Mouse (Mus musculus) brown adipose tissue, adult 24 weeks (tissue): Measurements from ENCODE around the gene Pip4k2b. TPM values are rescaled to one million over a fixed set of nuclear protein-coding genes. Genes with fewer than 3 reads are reported as not detected.
"Not testable (repeated sequence)": the region's sequence is repeated elsewhere in the genome, so short reads cannot be mapped to it uniquely, and the experiment has no call there.

Source experiments
- H3K27ac ChIP-seq: fragments of 200-500 bp; replicated peaks from 2 replicates; pipeline ENCODE4 v1.5.1; 2012; ENCODE audit warnings: low read depth, mild to moderate bottlenecking, low read length
- H3K4me1 ChIP-seq: fragments of 200-500 bp; 2 replicates; pipeline ENCODE4 v1.6.1; 2012; ENCODE audit warnings: low read length, mixed read lengths; ENCODE audit not compliant: control insufficient read depth, insufficient read depth, insufficient read length
- H3K4me3 ChIP-seq: fragments of 200-500 bp; 2 replicates; pipeline ENCODE4 v1.5.1; 2012; ENCODE audit warnings: low read depth, mild to moderate bottlenecking, low read length, moderate library complexity; ENCODE audit not compliant: insufficient read depth
- polyA plus RNA-seq: library from polyadenylated mRNA; stranded (reverse); fragments of >200 nt; gene quantifications from 2 replicates; pipeline ENCODE4 v1.2.4, GENCODE M21; 2012; ENCODE audit not compliant: missing spikeins, insufficient read depth, insufficient read length

Pip4k2b gene
- polyA plus RNA-seq, 1 experiment, result 6.1 TPM

GRCm38 (mm10) chr11:97738703-97739102 is 5.8 kb downstream of the Pip4k2b start:
- no peak overlapping the region for H3K27ac ChIP-seq
- no peak overlapping the region for H3K4me3 ChIP-seq
- peaks cover 13% of the 10 kb centered on the region for H3K4me1 ChIP-seq

GRCm38 (mm10) chr11:97737600-97737999 is 6.9 kb downstream of the Pip4k2b start:
- Histone ChIP-seq H3K4me3 (no peak overlapping the region), H3K4me1 (peaks cover 6% of the 10 kb centered on the region; the same call in 1 of the 2 replicates), H3K27ac (no peak overlapping the region)

- Histone ChIP-seq H3K27ac (no peak overlapping the region), H3K4me1 (peaks cover 5% of the 10 kb centered on the region; the same call in 1 of the 2 replicates), H3K4me3 (no peak overlapping the region)
These were observed 7.9 kb downstream of the Pip4k2b start for GRCm38 (mm10) chr11:97736645-97737044.

- H3K27ac ChIP-seq, H3K4me3 ChIP-seq, H3K4me1 ChIP-seq: not testable (repeated sequence)
These were observed 9.7 kb downstream of the Pip4k2b start for GRCm38 (mm10) chr11:97734810-97735209.

GRCm38 (mm10) chr11:97733689-97734088 is 10.8 kb downstream of the Pip4k2b start:
- Histone ChIP-seq H3K27ac (no peak overlapping the region), H3K4me1 (peaks cover 5% of the 10 kb centered on the region; the same call in 1 of the 2 replicates), H3K4me3 (no peak overlapping the region)

GRCm38 (mm10) chr11:97728730-97729129 is 15.8 kb downstream of the Pip4k2b start:
- Histone ChIP-seq H3K27ac (no peak overlapping the region), H3K4me1 (peaks cover 3% of the 10 kb centered on the region; the same call in 1 of the 2 replicates), H3K4me3 (no peak overlapping the region)

GRCm38 (mm10) chr11:97728311-97728710 is 16.2 kb downstream of the Pip4k2b start:
- Histone ChIP-seq H3K4me3 (no peak overlapping the region), H3K27ac (no peak overlapping the region), H3K4me1 (no peaks in the 10 kb centered on the region)

GRCm38 (mm10) chr11:97723709-97724108 is 20.8 kb downstream of the Pip4k2b start:
- Histone ChIP-seq H3K4me3 (no peak overlapping the region), H3K4me1 (no peaks in the 10 kb centered on the region), H3K27ac (no peak overlapping the region)

GRCm38 (mm10) chr11:97721338-97721737 is 23.2 kb downstream of the Pip4k2b start:
- Histone ChIP-seq H3K4me1 (no peaks in the 10 kb centered on the region), H3K27ac (no peak overlapping the region), H3K4me3 (no peak overlapping the region)

- Histone ChIP-seq H3K4me1 (no peaks in the 10 kb centered on the region), H3K27ac (no peak overlapping the region), H3K4me3 (no peak overlapping the region)
These were observed 25.5 kb downstream of the Pip4k2b start for GRCm38 (mm10) chr11:97719041-97719440.

GRCm38 (mm10) chr11:97718281-97718860 is 26.1 kb downstream of the Pip4k2b start:
- Histone ChIP-seq H3K4me3 (no peak overlapping the region), H3K4me1 (no peaks in the 10 kb centered on the region), H3K27ac (no peak overlapping the region)

GRCm38 (mm10) chr11:97717369-97718280 is 26.9 kb downstream of the Pip4k2b start:
- H3K4me3 ChIP-seq, result no peak overlapping the region
- H3K27ac ChIP-seq, result no peak overlapping the region
- no peaks in the 10 kb centered on the region for H3K4me1 ChIP-seq

GRCm38 (mm10) chr11:97716021-97716420 is 28.5 kb downstream of the Pip4k2b start:
- Histone ChIP-seq H3K27ac (no peak overlapping the region), H3K4me3 (no peak overlapping the region), H3K4me1 (no peaks in the 10 kb centered on the region)

- H3K4me3 ChIP-seq, result no peak overlapping the region
- H3K27ac ChIP-seq, result no peak overlapping the region
- no peaks in the 10 kb centered on the region for H3K4me1 ChIP-seq
These were observed 29.4 kb downstream of the Pip4k2b start for GRCm38 (mm10) chr11:97714784-97715760.

GRCm38 (mm10) chr11:97714356-97714755 is 30.1 kb downstream of the Pip4k2b start:
- Histone ChIP-seq H3K27ac (no peak overlapping the region), H3K4me3 (no peak overlapping the region), H3K4me1 (no peaks in the 10 kb centered on the region)
